Mouse (Mus musculus): Measurements from ENCODE around the gene D130052B06Rik.

- TF ChIP-seq CTCF (IDR thresholded peaks at IDR 0.05; ENCODE audit: insufficient read depth, low read length) (no peak), POLR2A (IDR thresholded peaks at IDR 0.05; ENCODE audit: borderline replicate concordance, extremely low read depth, low read depth, low read length) (no peak)
These were observed 50.3 kb downstream of the D130052B06Rik start for GRCm38 (mm10) chr11:33649358-33649757.
